16 mouse cellular contexts compared by ENCODE assay signal in genomic region chr3:94587962-94588361, GRCm38 (mm10). TPM values are rescaled to one million over a fixed set of nuclear protein-coding genes. Genes with fewer than 3 reads are reported as not detected.
DNase-seq lines count a peak whose midpoint lies in the region; ATAC-seq and TF ChIP-seq lines count a peak whose summit lies in the region.
"Had no signal": no experiment of that assay in that cellular context is flagged by ENCODE, and none has a peak within 500 bp of the region (broad histone marks: within the 10 kb centered on the region; RNA-seq: fewer than 3 reads in every experiment).

No protein-coding gene starts in this region.

- H3K4me2 ChIP-seq in heart, embryonic 11.5 days = no peak overlapping the region
- H3K4me2 ChIP-seq: heart, embryonic 12.5 days; hindbrain, embryonic 14.5 days had no signal

- H3K36me3 ChIP-seq in C2C12 (ENCODE audit: control insufficient read depth, insufficient read depth) = no peaks in the 10 kb centered on the region
- H3K36me3 ChIP-seq in heart, embryonic 10.5 days = no peaks in the 10 kb centered on the region
- no peaks in the 10 kb centered on the region for H3K36me3 ChIP-seq in heart, embryonic 11.5 days (ENCODE audit: control insufficient read depth, insufficient read depth, low read length)
- H3K36me3 ChIP-seq: heart, embryonic 12.5 days had no signal

- peak; percentile 91 for DNase-seq in heart, adult 11 months
- no peak for DNase-seq in heart, adult 18-20 months
- peak; percentile 51 to 53 for DNase-seq in monocyte, adult 2 months (ENCODE audit: low read depth in 1 of 2, low spot score in 2 of 2)
- no peak for DNase-seq in heart, embryonic 10.5 days (ENCODE audit: low spot score)
- no peak for DNase-seq in ovary, postnatal 36 days (ENCODE audit: low spot score)
- DNase-seq: cerebellum, postnatal 36 days; layer of hippocampus, adult 9-11 months; retina, postnatal 1 day had no signal

- H3K4me3 ChIP-seq in C2C12 (ENCODE audit: insufficient read depth, poor library complexity, severe bottlenecking) = no peak overlapping the region
- H3K4me3 ChIP-seq in heart, embryonic 10.5 days = no peak overlapping the region
- no peak overlapping the region for H3K4me3 ChIP-seq in heart, embryonic 11.5 days (ENCODE audit: low read depth, low read length)
- H3K4me3 ChIP-seq: heart, embryonic 12.5 days had no signal

- no peak overlapping the region for H3K9ac ChIP-seq in heart, embryonic 11.5 days (ENCODE audit: low read depth, low read length)
- H3K9ac ChIP-seq: heart, embryonic 12.5 days; hindbrain, embryonic 14.5 days had no signal

- 77% methylated on average over 5 of the region's 5 CpGs for WGBS in heart, embryonic 10.5 days
- WGBS in heart, embryonic 11.5 days (ENCODE audit: insufficient replicate concordance) = 71% methylated on average over 5 of the region's 5 CpGs

- H3K27ac ChIP-seq in heart, embryonic 10.5 days = no peak overlapping the region
- no peak overlapping the region for H3K27ac ChIP-seq in heart, embryonic 11.5 days (ENCODE audit: low read depth, low read length)
- H3K27ac ChIP-seq: hindbrain, embryonic 14.5 days had no signal

- no peaks in the 10 kb centered on the region for H3K4me1 ChIP-seq in heart, embryonic 10.5 days
- H3K4me1 ChIP-seq in heart, embryonic 11.5 days (ENCODE audit: control insufficient read depth, insufficient read depth, low read length) = no peaks in the 10 kb centered on the region
- H3K4me1 ChIP-seq: heart, embryonic 12.5 days had no signal

- H3K79me2 ChIP-seq in C2C12 (ENCODE audit: control insufficient read depth, insufficient read depth) = no peaks in the 10 kb centered on the region

- no peak for TF ChIP-seq CTCF in C2C12 (IDR thresholded peaks at IDR 0.05; ENCODE audit: control insufficient read depth, insufficient read depth, insufficient read length)

- peak; percentile 95 for ATAC-seq in granulocyte monocyte progenitor cell, adult 5-6 weeks (replicated peaks; ENCODE audit: poor library complexity, severe bottlenecking)
- no peak for ATAC-seq in heart, embryonic 11.5 days (replicated peaks; ENCODE audit: insufficient number of reproducible peaks, low FRiP score, low TSS enrichment)

- H3K9me3 ChIP-seq in heart, embryonic 10.5 days = 0 out of 2 replicates have a peak, but pooled peaks cover under 1% of the 10 kb centered on the region
- no peaks in the 10 kb centered on the region for H3K9me3 ChIP-seq in heart, embryonic 11.5 days (replicated peaks; ENCODE audit: control insufficient read depth, low read length)

- no peaks in the 10 kb centered on the region for H3K79me3 ChIP-seq in C2C12 (ENCODE audit: low read depth)

- H3K27me3 ChIP-seq in C2C12 (ENCODE audit: control insufficient read depth, insufficient read depth, insufficient read length) = no peaks in the 10 kb centered on the region
- H3K27me3 ChIP-seq in heart, embryonic 10.5 days (ENCODE audit: insufficient read depth, poor library complexity, severe bottlenecking) = no peaks in the 10 kb centered on the region
- H3K27me3 ChIP-seq in heart, embryonic 11.5 days (ENCODE audit: control insufficient read depth, insufficient read depth, low read length) = no peaks in the 10 kb centered on the region
- H3K27me3 ChIP-seq: heart, embryonic 12.5 days had no signal

- H3ac ChIP-seq in C2C12 (ENCODE audit: control insufficient read depth, insufficient read length, low read depth) = no peak overlapping the region

TF ChIP-seq in C2C12, 6 proteins besides CTCF, POLR2A, EP300 and RAD21:
- TF ChIP-seq MYOG (IDR thresholded peaks at IDR 0.05; ENCODE audit: control insufficient read depth, extremely low read depth, insufficient read length) (no peak), MYOD1 (IDR thresholded peaks at IDR 0.05; ENCODE audit: control insufficient read depth, insufficient read length, low read depth) (peak; percentile 3), MAX (IDR thresholded peaks at IDR 0.05) (no peak), USF1 (IDR thresholded peaks at IDR 0.05; ENCODE audit: low read depth) (peak; percentile 47), FOSL1 (IDR thresholded peaks at IDR 0.05; ENCODE audit: insufficient read depth, low read length, poor library complexity, severe bottlenecking) (no peak), CEBPB (IDR thresholded peaks at IDR 0.05; ENCODE audit: low read depth) (peak; percentile 72)

RNA-seq across cellular contexts. Expression of gene Snx27, which starts 5.4 kb away (rescaled TPM):
- total RNA-seq in heart, adult 18-20 months (2021) = 10 to 100 TPM; 28.3 to 29.0 TPM
- 14.9 TPM for polyA plus RNA-seq in C2C12 (2012; fragmentation: generic; extraction: Trizol)
- total RNA-seq in granulocyte monocyte progenitor cell, adult 5-6 weeks (2014; fragmentation: Nextera tagmentation) = 15.6 and 24.0 TPM in 2 replicates
- 21.8 and 29.7 TPM in 2 replicates for total RNA-seq in granulocyte monocyte progenitor cell, adult 5-6 weeks (2017)
- polyA plus RNA-seq in heart, embryonic 10.5 days (2016; fragmentation: Nextera tagmentation; extraction: Ambion mirVana) = 32.2 and 41.3 TPM in 2 replicates
- polyA plus RNA-seq in heart, embryonic 11.5 days (2014; fragmentation: Nextera tagmentation; extraction: Ambion mirVana) = 21.2 and 23.7 TPM in 2 replicates

RNA-seq across cellular contexts. Expression of gene Gm10972, which starts 55.0 kb away (rescaled TPM):
- not detected for total RNA-seq in heart, adult 18-20 months (2021)
- not detected for polyA plus RNA-seq in C2C12 (2012; fragmentation: generic; extraction: Trizol)
- total RNA-seq in granulocyte monocyte progenitor cell, adult 5-6 weeks (2014; fragmentation: Nextera tagmentation) = not detected in 2 replicates
- not detected in 2 replicates for total RNA-seq in granulocyte monocyte progenitor cell, adult 5-6 weeks (2017)
- not detected in 2 replicates for polyA plus RNA-seq in heart, embryonic 10.5 days (2016; fragmentation: Nextera tagmentation; extraction: Ambion mirVana)
- polyA plus RNA-seq in heart, embryonic 11.5 days (2014; fragmentation: Nextera tagmentation; extraction: Ambion mirVana) = not detected in 2 replicates
- polyA plus RNA-seq: heart, embryonic 12.5 days; hindbrain, embryonic 14.5 days; kidney, embryonic 16.5 days; limb, embryonic 11.5 days; spleen, adult 2 months had no signal

Comparison
In these comparisons a context has a peak if more than half of its experiments do, and no peak if none do; other contexts are left out.
1. DNase-seq: peak in heart, adult 11 months (single experiment) and monocyte, adult 2 months (2 of 2); none in heart, adult 18-20 months (0 of 2), heart, embryonic 10.5 days (single experiment) and ovary, postnatal 36 days (single experiment).